Mouse (Mus musculus): Measurements from ENCODE around the gene Tia1. TPM values are rescaled to one million over a fixed set of nuclear protein-coding genes. Genes with fewer than 3 reads are reported as not detected.
A peak's percentile ranks its signal among the peaks of the same experiment; 100 is the strongest.

Gene Tia1
- polyA plus RNA-seq, 1 experiment, result 6.4 TPM

- Histone ChIP-seq H3K27me3 (replicated peaks) (no peaks in the 10 kb centered on the region), H3K9me3 (no peaks in the 10 kb centered on the region), H3K4me3 (replicated peaks) (peak overlapping the region; percentile 98), H3K36me3 (replicated peaks; ENCODE audit: low read length) (peaks cover 15% of the 10 kb centered on the region), H3K4me1 (peaks cover 54% of the 10 kb centered on the region)
- TF ChIP-seq GATA1 (IDR thresholded peaks at IDR 0.05; ENCODE audit: borderline replicate concordance, low read length), result no peak
- TF ChIP-seq FLI1 (IDR thresholded peaks at IDR 0.05; ENCODE audit: low read length), result no peak
Measured at GRCm38 (mm10) chr6:86397257-86397980, 6.6 kb upstream of the Tia1 start.

- TF ChIP-seq FLI1 (IDR thresholded peaks at IDR 0.05; ENCODE audit: low read length), result no peak
- no peak for TF ChIP-seq GATA1 (IDR thresholded peaks at IDR 0.05; ENCODE audit: borderline replicate concordance, low read length)
- Histone ChIP-seq H3K27me3 (replicated peaks) (no peaks in the 10 kb centered on the region), H3K4me1 (peaks cover 61% of the 10 kb centered on the region), H3K9me3 (no peaks in the 10 kb centered on the region), H3K36me3 (replicated peaks; ENCODE audit: low read length) (peaks cover 5% of the 10 kb centered on the region), H3K4me3 (replicated peaks) (no peak overlapping the region)
Measured at GRCm38 (mm10) chr6:86398986-86399385, 5.0 kb upstream of the Tia1 start.

GRCm38 (mm10) chr6:86399995-86400394, 4.0 kb upstream of the Tia1 start:
- H3K9me3 ChIP-seq, result no peaks in the 10 kb centered on the region
- TF ChIP-seq FLI1 (IDR thresholded peaks at IDR 0.05; ENCODE audit: low read length) (no peak), GATA1 (IDR thresholded peaks at IDR 0.05; ENCODE audit: borderline replicate concordance, low read length) (no peak)
- H3K27me3 ChIP-seq (replicated peaks), result no peaks in the 10 kb centered on the region
- H3K4me1 ChIP-seq, result peaks cover 58% of the 10 kb centered on the region
- peak overlapping the region; percentile 11 for H3K4me3 ChIP-seq (replicated peaks)
- no peaks in the 10 kb centered on the region for H3K36me3 ChIP-seq (replicated peaks; ENCODE audit: low read length)

- no peaks in the 10 kb centered on the region for H3K27me3 ChIP-seq (replicated peaks)
- no peaks in the 10 kb centered on the region for H3K36me3 ChIP-seq (replicated peaks; ENCODE audit: low read length)
- H3K4me1 ChIP-seq, result peaks cover 54% of the 10 kb centered on the region
- H3K9me3 ChIP-seq, result no peaks in the 10 kb centered on the region
- TF ChIP-seq FLI1 (IDR thresholded peaks at IDR 0.05; ENCODE audit: low read length), result no peak
- TF ChIP-seq GATA1 (IDR thresholded peaks at IDR 0.05; ENCODE audit: borderline replicate concordance, low read length), result no peak
- H3K4me3 ChIP-seq (replicated peaks), result peak overlapping the region; percentile 84
Measured at GRCm38 (mm10) chr6:86400972-86401371, 3.0 kb upstream of the Tia1 start.

GRCm38 (mm10) chr6:86402681-86403607, 1.1 kb upstream of the Tia1 start:
- no peaks in the 10 kb centered on the region for H3K9me3 ChIP-seq
- H3K4me1 ChIP-seq, result peaks cover 48% of the 10 kb centered on the region
- H3K4me3 ChIP-seq (replicated peaks), result peak overlapping the region; percentile 93
- TF ChIP-seq GATA1 (IDR thresholded peaks at IDR 0.05; ENCODE audit: borderline replicate concordance, low read length) (no peak), FLI1 (IDR thresholded peaks at IDR 0.05; ENCODE audit: low read length) (no peak)
- H3K27me3 ChIP-seq (replicated peaks), result no peaks in the 10 kb centered on the region
- peaks cover 10% of the 10 kb centered on the region for H3K36me3 ChIP-seq (replicated peaks; ENCODE audit: low read length)

DNA sequence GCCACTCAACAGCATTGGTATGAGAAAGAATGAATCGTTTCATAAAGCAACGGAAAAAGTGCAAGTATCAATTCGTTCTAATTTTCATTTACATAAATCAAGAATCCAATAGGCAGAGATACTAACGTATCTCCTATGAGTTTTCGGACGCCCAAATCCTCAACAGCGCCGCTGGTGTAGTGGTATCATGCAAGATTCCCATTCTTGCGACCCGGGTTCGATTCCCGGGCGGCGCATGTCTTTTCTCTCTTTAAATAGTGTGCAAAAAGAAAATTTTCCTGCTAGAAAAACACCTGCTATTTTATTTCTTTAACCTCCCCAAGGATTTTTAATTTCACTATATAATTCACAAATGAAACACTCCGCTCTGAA, 305 bp upstream of the Tia1 start:
- Histone ChIP-seq H3K4me3 (replicated peaks) (peak overlapping the region; percentile 93), H3K27me3 (replicated peaks) (no peaks in the 10 kb centered on the region), H3K4me1 (peaks cover 47% of the 10 kb centered on the region), H3K36me3 (replicated peaks; ENCODE audit: low read length) (peaks cover 13% of the 10 kb centered on the region), H3K9me3 (no peaks in the 10 kb centered on the region)
- TF ChIP-seq FLI1 (IDR thresholded peaks at IDR 0.05; ENCODE audit: low read length) (no peak), GATA1 (IDR thresholded peaks at IDR 0.05; ENCODE audit: borderline replicate concordance, low read length) (no peak)

- no peak for TF ChIP-seq FLI1 (IDR thresholded peaks at IDR 0.05; ENCODE audit: low read length)
- TF ChIP-seq GATA1 (IDR thresholded peaks at IDR 0.05; ENCODE audit: borderline replicate concordance, low read length), result no peak
- Histone ChIP-seq H3K4me3 (replicated peaks) (peak overlapping the region; percentile 93), H3K9me3 (no peaks in the 10 kb centered on the region), H3K27me3 (replicated peaks) (no peaks in the 10 kb centered on the region), H3K4me1 (peaks cover 45% of the 10 kb centered on the region), H3K36me3 (replicated peaks; ENCODE audit: low read length) (peaks cover 18% of the 10 kb centered on the region)
Measured at GRCm38 (mm10) chr6:86404996-86405395, 977 bp downstream of the Tia1 start.

GRCm38 (mm10) chr6:86406306-86406705, 2.3 kb downstream of the Tia1 start:
- no peak for TF ChIP-seq GATA1 (IDR thresholded peaks at IDR 0.05; ENCODE audit: borderline replicate concordance, low read length)
- no peak for TF ChIP-seq FLI1 (IDR thresholded peaks at IDR 0.05; ENCODE audit: low read length)
- Histone ChIP-seq H3K4me3 (replicated peaks) (no peak overlapping the region), H3K36me3 (replicated peaks; ENCODE audit: low read length) (peaks cover 18% of the 10 kb centered on the region), H3K27me3 (replicated peaks) (no peaks in the 10 kb centered on the region), H3K4me1 (peaks cover 38% of the 10 kb centered on the region; the same call in 1 of the 2 replicates), H3K9me3 (no peaks in the 10 kb centered on the region)

DNA sequence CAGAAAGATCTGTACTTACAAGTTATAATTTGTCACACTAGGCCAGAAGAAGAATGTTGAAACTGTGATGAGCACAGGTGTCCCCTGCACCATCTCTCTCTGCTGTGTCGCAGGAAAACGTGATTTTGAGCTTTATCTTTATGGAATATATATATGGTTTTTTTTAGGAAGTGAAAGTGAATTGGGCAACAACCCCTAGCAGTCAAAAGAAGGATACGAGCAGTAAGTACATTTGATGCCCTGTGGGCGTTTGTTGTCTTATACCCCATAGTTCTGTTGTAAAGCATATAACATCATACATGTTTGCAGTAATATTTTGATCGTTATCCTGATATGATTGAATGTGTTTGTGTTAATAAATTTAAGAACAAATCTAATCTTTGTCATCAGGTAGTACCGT, 14.7 kb downstream of the Tia1 start:
- TF ChIP-seq FLI1 (IDR thresholded peaks at IDR 0.05; ENCODE audit: low read length) (no peak), GATA1 (IDR thresholded peaks at IDR 0.05; ENCODE audit: borderline replicate concordance, low read length) (no peak)
- Histone ChIP-seq H3K9me3 (no peaks in the 10 kb centered on the region), H3K4me1 (peaks cover 19% of the 10 kb centered on the region), H3K36me3 (replicated peaks; ENCODE audit: low read length) (peaks cover 92% of the 10 kb centered on the region), H3K27me3 (replicated peaks) (no peaks in the 10 kb centered on the region), H3K4me3 (replicated peaks) (no peak overlapping the region)

DNA sequence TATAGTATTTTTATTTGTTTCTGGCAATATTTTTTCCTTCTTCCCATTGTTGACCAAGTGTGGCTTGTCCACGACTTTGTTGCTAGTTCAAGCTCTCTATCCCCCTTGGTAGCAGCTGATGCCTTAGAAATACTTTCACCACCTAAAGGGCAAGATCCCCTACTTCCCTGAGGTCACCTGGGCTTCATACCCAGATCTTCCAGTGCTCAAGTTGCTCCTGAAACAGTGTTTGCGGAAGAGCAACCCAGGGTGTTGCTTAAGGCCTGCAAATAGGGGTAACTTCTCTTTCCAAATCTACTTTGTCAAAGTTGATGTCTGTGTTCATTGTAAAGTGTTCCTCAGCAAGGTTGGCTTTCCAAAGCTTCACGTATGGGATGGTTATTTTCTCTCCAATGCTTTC, 15.2 kb downstream of the Tia1 start:
- H3K4me1 ChIP-seq, result peaks cover 16% of the 10 kb centered on the region
- H3K9me3 ChIP-seq, result no peaks in the 10 kb centered on the region
- TF ChIP-seq FLI1 (IDR thresholded peaks at IDR 0.05; ENCODE audit: low read length), result no peak
- TF ChIP-seq GATA1 (IDR thresholded peaks at IDR 0.05; ENCODE audit: borderline replicate concordance, low read length), result no peak
- H3K36me3 ChIP-seq (replicated peaks; ENCODE audit: low read length), result peaks cover 90% of the 10 kb centered on the region
- no peaks in the 10 kb centered on the region for H3K27me3 ChIP-seq (replicated peaks)
- no peak overlapping the region for H3K4me3 ChIP-seq (replicated peaks)
